Mouse (Mus musculus): Measurements from ENCODE around the gene Kcnc1. TPM values are rescaled to one million over a fixed set of nuclear protein-coding genes. Genes with fewer than 3 reads are reported as not detected.

Kcnc1 gene
- total and polyA plus RNA-seq, 3 experiments: 0.08 to 0.14 TPM; not detected in 1

DNA sequence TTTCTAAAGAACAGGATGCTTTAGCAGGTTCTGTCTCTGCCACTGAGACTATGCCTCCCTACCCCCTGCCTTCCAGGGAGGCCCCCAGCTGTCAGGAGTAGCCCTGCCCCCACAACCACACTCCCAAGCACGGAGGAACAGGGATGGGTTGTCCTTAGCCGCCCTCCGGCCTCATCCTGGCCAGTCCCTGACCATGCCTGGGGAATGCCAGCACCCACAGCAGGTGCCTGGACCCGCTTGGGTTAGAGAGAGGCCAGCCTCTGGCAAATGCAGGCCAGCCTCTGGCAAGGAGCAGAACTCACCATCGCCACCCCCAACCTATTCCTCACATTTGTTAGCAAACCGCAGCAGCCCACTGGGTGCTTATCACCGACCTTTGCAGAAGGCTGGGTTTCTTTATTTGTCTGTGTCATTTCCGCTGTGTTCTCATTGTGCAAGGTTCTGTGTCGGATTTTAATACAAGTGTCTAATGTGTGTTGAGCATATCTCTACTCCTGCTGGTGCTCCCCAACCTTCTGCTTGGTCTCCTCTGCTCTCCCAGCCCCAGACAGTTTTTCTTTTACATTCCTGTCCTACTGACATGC is 46.1 kb upstream of the Kcnc1 start:
- Histone ChIP-seq H3K4me1 (ENCODE audit: control insufficient read depth in 1 of 2, insufficient read depth in 2 of 2) (peaks cover 0 to 4% of the 10 kb centered on the region in 2 experiments; a peak in 1 of 4 replicates), H3K9me3 (replicated peaks; ENCODE audit: low read length) (no peaks in the 10 kb centered on the region), H3K9ac (ENCODE audit: insufficient read depth, low read depth) (no peak overlapping the region), H3K4me2 (ENCODE audit: insufficient read depth, low read depth, poor library complexity, severe bottlenecking) (no peak overlapping the region), H3K79me2 (replicated peaks; ENCODE audit: control insufficient read depth, extremely low read depth, insufficient read depth, poor library complexity, severe bottlenecking) (no peaks in the 10 kb centered on the region), H3K4me3 (replicated peaks in 1 of 3; ENCODE audit: low read depth in 2 of 3, low read length in 2 of 3, poor library complexity in 1 of 3) (no peak overlapping the region), H3K27me3 (replicated peaks) (peaks cover 87% of the 10 kb centered on the region), H3K27ac (ENCODE audit: insufficient read depth, low read depth) (no peak overlapping the region), H3K36me3 (replicated peaks in 1 of 2; ENCODE audit: control insufficient read depth in 1 of 2, insufficient read depth in 1 of 2, low read length in 1 of 2) (no peaks in the 10 kb centered on the region)
- in situ Hi-C loops (cut with MboI; ENCODE audit: low pct_ligation_motif_present, low pct_unique_long_range_greater_than_20kb, low sequenced_read_pairs): no loop called here
- dilution Hi-C loops (cut with MboI; ENCODE audit: extremely low pct_ligation_motif_present, extremely low pct_unique_long_range_greater_than_20kb, low sequenced_read_pairs): no loop called here
- DNase-seq (ENCODE audit: extremely low read depth): no peak
- no peak for TF ChIP-seq HCFC1 (IDR thresholded peaks at IDR 0.05; ENCODE audit: low read depth, low read length)
- no peak for TF ChIP-seq ZMIZ1 (IDR thresholded peaks at IDR 0.05; ENCODE audit: low read depth, low read length)
- TF ChIP-seq KAT2A (IDR thresholded peaks at IDR 0.05; ENCODE audit: insufficient replicate concordance, low read length): no peak
- no peak for TF ChIP-seq JUND (conservative IDR thresholded peaks at IDR 0.05; ENCODE audit: low read depth, low read length)
- TF ChIP-seq MEF2A (IDR thresholded peaks at IDR 0.05; ENCODE audit: borderline replicate concordance, low read depth, low read length): no peak
- TF ChIP-seq CHD2 (IDR thresholded peaks at IDR 0.05; ENCODE audit: low read length): no peak
- TF ChIP-seq E2F4 (IDR thresholded peaks at IDR 0.05; ENCODE audit: insufficient replicate concordance, low read depth, low read length): no peak
- no peak for TF ChIP-seq POLR2A (IDR thresholded peaks at IDR 0.05; ENCODE audit: low read depth, low read length)
- no peak for TF ChIP-seq NELFE (IDR thresholded peaks at IDR 0.05; ENCODE audit: low read depth, low read length)
- TF ChIP-seq CHD1 (IDR thresholded peaks at IDR 0.05; ENCODE audit: low read depth, low read length): no peak
- TF ChIP-seq NRF1 (IDR thresholded peaks at IDR 0.05; ENCODE audit: low read depth, low read length): no peak
- TF ChIP-seq GABPA (IDR thresholded peaks at IDR 0.05; ENCODE audit: insufficient replicate concordance, low read depth, low read length): no peak
- TF ChIP-seq POLR2AphosphoS2 (IDR thresholded peaks at IDR 0.05; ENCODE audit: low read depth, low read length): no peak
- TF ChIP-seq TCF12 (IDR thresholded peaks at IDR 0.05; ENCODE audit: low read depth, low read length): no peak
- no peak for TF ChIP-seq MXI1 (IDR thresholded peaks at IDR 0.05; ENCODE audit: low read depth, low read length)
- no peak for TF ChIP-seq PAX5 (IDR thresholded peaks at IDR 0.05; ENCODE audit: low read length)

DNA sequence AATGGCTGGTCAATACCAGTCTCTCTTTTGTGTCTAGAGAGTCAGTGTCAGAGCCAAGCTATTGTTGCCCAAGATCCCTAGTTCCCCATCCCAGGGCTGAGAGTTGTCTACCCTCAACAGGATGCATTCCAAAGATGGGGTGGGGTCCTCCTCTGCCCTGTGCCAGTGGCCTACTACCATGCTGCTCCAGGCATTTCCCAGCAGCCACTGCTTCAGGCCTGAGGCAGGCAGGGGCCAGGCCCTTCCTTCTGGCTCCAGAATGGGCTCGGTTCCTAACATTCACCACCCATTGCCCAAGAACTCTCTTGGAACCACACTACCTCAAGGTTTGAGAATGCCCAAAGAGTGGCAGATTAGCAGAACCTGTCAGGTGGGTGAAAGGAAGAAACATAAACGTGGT is 43.5 kb upstream of the Kcnc1 start:
- Histone ChIP-seq H3K9me3 (replicated peaks; ENCODE audit: low read length) (no peaks in the 10 kb centered on the region), H3K27ac (ENCODE audit: insufficient read depth, low read depth) (no peak overlapping the region), H3K27me3 (replicated peaks) (peaks cover 83% of the 10 kb centered on the region), H3K4me3 (replicated peaks in 1 of 3; ENCODE audit: low read depth in 2 of 3, low read length in 2 of 3, poor library complexity in 1 of 3) (no peak overlapping the region), H3K9ac (ENCODE audit: insufficient read depth, low read depth) (no peak overlapping the region), H3K4me1 (ENCODE audit: control insufficient read depth in 1 of 2, insufficient read depth in 2 of 2) (peaks cover 0 to 4% of the 10 kb centered on the region in 2 experiments; a peak in 1 of 4 replicates), H3K4me2 (ENCODE audit: insufficient read depth, low read depth, poor library complexity, severe bottlenecking) (no peak overlapping the region), H3K36me3 (replicated peaks in 1 of 2; ENCODE audit: control insufficient read depth in 1 of 2, insufficient read depth in 1 of 2, low read length in 1 of 2) (no peaks in the 10 kb centered on the region), H3K79me2 (replicated peaks; ENCODE audit: control insufficient read depth, extremely low read depth, insufficient read depth, poor library complexity, severe bottlenecking) (no peaks in the 10 kb centered on the region)
- TF ChIP-seq ELF1 (IDR thresholded peaks at IDR 0.05; ENCODE audit: low read depth, low read length) (no peak), SMC3 (IDR thresholded peaks at IDR 0.05; ENCODE audit: low read depth, low read length) (no peak), TBP (conservative IDR thresholded peaks at IDR 0.05; ENCODE audit: low read depth, low read length) (no peak), GABPA (IDR thresholded peaks at IDR 0.05; ENCODE audit: insufficient replicate concordance, low read depth, low read length) (no peak), USF1 (IDR thresholded peaks at IDR 0.05; ENCODE audit: low read depth, low read length) (no peak), RAD21 (IDR thresholded peaks at IDR 0.05; ENCODE audit: low read depth, low read length) (no peak), E2F4 (IDR thresholded peaks at IDR 0.05; ENCODE audit: insufficient replicate concordance, low read depth, low read length) (no peak), JUN (IDR thresholded peaks at IDR 0.05; ENCODE audit: insufficient read depth, low read depth, low read length) (no peak), ZNF384 (IDR thresholded peaks at IDR 0.05; ENCODE audit: low read depth, low read length) (no peak)
- in situ Hi-C loops (cut with MboI; ENCODE audit: low pct_ligation_motif_present, low pct_unique_long_range_greater_than_20kb, low sequenced_read_pairs) (no loop called here), dilution Hi-C loops (cut with MboI; ENCODE audit: extremely low pct_ligation_motif_present, extremely low pct_unique_long_range_greater_than_20kb, low sequenced_read_pairs) (no loop called here)
- DNase-seq (ENCODE audit: extremely low read depth): no peak

All from CH12.LX (cell line).